Mouse (Mus musculus) thymus, postnatal 10 days (tissue): Measurements from ENCODE around the gene Zfyve21.

ENCODE experiments used
- DNase-seq, 2 experiments: peaks; one replicate each; pipeline ENCODE4 v3.0.0; 2021; ENCODE audit warnings: low spot score in 2 of 2

Zfyve21 gene

DNA sequence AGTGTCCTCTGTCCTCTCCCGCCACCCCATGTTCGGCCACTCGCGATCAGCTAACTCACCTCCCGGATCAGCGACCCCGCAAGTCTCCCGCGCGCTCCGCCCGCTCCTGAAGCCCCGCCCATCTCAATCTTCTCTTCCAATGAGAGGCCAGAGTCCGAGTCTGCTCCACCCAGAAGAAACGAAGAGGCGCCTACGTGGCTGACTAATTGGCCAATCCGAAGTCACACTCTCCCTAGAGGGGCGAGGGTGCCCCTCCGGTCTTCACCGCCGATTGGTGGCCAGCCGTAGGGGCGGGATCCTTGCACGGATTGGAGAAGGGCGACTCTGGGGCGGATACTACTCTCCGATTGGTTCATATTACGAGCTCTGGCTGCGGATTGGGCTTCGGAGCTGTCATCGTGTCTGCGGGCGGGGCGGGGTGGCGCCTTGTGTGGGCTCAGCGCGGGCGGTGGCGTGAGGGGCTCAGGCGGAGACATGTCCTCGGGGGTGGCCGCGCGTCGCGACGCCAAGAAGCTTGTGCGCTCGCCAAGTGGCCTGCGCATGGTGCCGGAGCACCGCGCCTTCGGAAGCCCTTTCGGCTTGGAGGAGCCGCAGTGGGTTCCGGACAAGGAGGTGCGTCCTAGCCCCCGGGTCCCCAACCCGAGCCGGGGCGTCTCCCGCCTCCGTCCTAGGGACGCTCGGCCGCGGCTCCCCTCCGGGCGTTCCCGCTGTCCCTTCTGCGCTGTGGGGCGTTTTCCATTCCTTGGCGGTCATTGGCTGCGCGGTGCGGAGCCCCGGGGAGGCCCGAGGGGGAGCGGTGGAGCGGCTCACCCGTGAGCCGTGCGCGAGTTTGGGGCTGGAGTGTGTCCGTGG, at the start of gene Zfyve21, which contains the start of gene Xrcc3:
TSS of gene Zfyve21 (plus strand) at position 405 of the 852 bp plus-strand sequence.
TSS of gene Xrcc3 (minus strand) at position 108 of the 852 bp plus-strand sequence.
- DNase-seq, result peak; percentile 96 to 99

GRCm38 (mm10) chr12:111766313-111767236, 47.4 kb upstream of the Zfyve21 start:
- no peak for DNase-seq

GRCm38 (mm10) chr12:111768322-111768928, 45.5 kb upstream of the Zfyve21 start:
- DNase-seq, result no peak

GRCm38 (mm10) chr12:111769306-111769705, 44.7 kb upstream of the Zfyve21 start:
- DNase-seq, result peak; percentile 11 to 20

DNA sequence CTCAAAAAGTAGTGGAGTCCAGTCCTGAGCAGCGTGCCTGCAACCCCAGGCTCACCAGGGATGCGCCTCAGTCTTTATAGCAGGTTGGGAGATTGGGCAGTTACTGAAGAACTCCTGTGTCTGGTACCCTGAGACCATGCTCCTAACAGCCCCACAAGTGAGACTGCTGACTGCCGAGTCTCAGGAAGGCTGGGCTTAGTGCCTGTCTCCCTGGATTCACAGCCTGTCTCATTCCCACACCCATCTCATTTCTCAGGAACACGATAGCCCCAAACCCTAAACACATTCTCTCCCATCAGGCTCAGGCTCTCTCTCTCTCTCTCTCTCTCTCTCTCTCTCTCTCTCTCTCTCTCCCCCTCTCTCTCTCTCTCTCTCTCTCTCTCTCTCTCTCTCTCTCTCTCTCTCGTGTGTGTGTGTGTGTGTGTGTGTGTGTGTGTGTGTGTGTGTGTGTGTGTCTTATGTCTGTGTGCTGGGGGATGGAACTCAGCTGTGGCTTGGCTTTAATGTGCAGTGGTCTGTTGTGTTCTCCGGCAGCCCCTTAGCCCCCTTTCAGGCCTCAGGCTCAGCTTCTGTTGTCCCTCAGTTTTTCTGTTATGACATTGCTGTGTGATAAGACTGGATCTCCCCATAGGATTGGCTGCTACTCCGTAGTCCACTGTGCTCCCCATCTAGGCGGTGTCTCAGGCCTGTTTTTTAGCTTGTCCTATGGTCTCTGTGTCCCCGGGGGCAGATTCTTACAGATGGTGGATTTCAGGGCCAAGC, 44.0 kb upstream of the Zfyve21 start:
- DNase-seq, result no peak

- no peak for DNase-seq
Measured at GRCm38 (mm10) chr12:111770651-111771050, 43.3 kb upstream of the Zfyve21 start.

DNA sequence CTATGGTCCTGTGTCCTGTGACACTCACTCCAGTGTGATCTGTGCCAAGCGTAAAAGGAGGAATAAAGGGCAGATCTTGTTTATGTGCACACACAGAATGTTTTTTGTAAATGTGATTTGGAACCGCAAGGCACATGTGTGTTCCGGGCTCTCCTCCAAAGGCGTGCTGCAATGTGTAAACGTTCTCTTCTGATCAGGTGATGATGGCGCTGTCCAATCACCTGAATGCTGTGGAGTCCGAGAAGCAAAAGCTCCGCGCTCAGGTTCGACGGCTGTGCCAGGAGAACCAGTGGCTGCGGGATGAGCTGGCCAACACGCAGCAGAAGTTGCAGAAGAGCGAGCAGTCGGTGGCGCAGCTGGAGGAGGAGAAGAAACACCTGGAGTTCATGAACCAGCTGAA, 39.8 kb upstream of the Zfyve21 start:
- no peak for DNase-seq

- no peak for DNase-seq
Measured at GRCm38 (mm10) chr12:111774845-111775244, 39.1 kb upstream of the Zfyve21 start.

DNA sequence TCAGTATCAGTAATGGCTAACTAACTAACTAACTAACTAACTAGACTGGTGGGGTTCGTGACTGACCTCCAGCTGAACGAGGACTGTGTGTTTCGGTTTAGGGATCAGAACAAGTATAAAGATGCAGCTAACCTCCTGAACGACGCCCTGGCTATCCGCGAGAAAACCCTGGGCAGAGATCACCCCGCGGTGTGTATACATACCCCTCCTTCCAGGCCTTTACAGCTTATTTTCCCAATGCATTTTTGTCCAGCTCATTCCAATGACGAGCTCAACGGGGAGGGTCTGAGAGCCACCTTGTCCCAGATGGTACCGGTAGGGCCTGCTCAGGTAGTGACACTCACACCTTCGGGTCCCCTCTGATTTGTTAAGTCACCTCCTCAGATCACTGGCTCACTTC, 36.1 kb upstream of the Zfyve21 start:
- DNase-seq, result no peak

GRCm38 (mm10) chr12:111779544-111779943, 34.4 kb upstream of the Zfyve21 start:
- no peak for DNase-seq

GRCm38 (mm10) chr12:111785174-111785573, 28.8 kb upstream of the Zfyve21 start:
- DNase-seq, result no peak

DNA sequence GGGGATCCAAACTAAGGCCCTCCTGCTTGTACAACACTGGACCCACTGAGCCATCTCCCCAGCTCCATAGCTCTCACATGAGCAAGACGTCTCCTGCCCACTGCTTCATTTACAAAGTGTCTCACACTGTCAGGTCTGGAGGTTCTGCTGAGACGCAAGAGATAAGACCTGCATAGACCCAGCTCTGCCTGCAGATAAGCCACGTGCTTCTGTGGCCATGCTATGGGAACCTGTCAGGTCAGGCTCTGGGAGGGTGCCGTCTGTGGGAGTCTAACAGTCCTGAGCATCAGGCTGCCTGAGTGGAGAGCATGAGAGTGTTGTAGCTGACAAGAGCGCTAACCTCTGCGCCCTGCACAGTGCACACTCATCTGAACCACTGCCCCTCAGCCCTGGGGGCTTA, 27.0 kb upstream of the Zfyve21 start:
- DNase-seq, result no peak

DNA sequence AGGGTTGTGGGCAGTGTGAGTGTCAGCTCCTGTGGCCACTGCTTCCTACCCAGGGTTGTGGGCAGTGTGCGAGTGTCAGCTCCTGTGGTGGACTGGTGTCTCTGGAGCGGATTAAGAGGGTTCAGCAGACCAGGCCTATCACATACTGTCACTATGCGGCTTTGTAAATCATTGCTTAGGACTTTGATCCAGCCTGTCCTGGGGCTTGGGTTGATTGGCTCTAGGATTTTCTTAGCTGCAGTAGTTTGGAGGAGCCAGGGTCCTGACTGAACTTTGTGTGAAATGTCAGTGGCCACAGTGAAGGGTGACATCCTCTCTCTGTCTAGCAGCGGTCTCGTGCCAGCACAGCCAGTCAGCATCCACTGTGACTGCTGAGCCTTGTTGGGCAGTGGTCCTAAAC, 23.9 kb upstream of the Zfyve21 start:
- no peak for DNase-seq

DNA sequence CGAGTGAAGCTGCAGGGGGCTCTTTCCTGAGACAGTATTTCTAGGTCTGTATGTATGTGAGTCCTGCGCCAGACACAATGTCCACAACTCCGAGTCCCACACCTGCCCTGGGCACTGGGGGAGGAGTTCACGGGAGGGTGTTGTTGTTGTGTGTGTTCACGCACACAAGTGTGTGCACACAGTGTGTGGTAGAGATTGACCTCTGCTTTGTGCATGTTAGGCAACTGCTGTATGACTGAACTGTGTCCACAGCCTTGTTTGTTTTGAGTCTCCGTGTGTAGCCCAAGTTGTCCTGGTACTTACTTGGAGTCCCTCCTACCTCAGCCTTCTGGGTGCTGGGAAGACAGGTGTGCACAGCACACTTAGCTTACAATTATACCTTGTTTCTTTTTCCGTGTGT, 23.3 kb upstream of the Zfyve21 start:
- DNase-seq, result no peak

DNA sequence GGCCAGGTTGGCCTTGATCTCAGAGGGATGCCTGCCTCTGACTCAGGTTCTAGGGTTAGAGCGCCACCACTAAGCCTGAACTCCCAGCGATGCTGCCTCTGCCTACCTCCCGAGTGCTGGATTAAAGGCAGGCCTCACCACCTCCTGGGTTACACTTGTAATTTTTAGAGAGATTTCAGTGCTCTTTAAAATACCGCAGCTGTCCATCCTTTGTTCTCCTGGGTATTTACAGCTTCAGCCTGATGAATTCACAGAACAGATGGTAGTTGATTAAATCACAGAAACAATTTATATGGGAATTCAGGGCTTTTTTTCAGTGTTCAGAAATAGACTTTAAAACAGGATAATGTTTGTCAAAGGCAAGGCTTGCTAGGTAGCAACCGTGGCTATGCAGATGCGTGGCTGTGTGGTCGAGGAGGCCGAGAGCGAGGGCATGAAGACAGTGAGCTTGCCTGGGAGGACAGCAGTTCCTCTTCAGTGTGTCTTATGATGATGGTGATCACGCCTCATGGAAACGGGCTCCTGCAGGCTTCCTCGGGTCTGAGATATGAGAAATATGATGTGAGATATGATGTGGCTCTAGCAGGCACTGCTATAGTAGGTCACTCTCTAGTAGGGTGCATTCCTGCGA, 22.4 kb upstream of the Zfyve21 start:
- DNase-seq, result no peak

DNA sequence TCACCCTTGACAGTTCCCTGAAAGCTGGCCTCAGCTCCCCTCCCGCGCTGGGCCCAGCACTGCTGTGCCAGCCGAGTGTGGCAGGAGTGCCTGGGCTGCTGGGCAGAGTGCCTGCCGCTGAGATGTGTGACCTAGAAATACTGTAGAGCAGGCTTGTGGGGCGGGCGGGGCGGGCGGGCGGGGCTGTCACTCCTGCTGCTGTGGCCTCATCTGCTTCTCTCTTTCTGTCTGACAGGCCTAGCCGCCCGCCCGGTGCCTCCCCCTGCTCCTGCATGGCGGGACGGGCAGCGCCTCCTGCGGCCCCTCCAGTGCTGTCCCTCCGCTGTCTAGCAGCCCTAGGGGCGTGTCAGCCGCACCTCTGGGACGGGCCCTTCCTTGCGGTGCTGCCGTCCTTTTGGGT, 19.9 kb upstream of the Zfyve21 start:
- DNase-seq, result no peak

DNA sequence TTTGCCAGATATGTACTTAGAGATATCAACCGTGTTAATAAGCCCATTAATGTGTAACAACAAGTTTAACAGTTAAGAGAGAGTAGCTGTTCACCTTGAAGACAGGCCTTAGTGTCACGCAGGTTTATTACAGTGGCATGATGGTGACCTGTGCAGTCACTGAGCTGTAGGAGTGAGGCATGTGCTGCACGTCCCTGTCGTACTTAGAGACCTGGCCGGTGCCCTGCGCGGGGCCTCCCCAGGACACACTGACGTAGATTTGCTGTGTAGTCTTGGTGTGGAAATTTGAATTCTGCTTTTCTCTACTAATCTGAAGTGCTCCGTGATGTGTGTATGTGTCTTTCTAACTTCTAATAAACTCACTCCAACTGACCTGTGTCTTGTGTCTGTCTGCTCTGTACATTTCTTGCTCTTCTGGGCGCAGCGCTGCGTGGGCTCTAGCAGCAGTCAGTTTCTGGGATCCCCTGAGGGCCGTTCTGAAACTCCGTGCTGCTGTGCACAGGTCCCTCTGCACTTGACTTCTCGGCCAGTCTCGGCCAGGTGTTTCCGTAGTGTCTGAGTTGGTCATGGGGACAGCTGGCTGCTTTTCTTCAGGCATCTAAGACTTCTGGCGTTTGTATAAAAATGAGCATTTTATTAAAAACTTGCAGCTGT, 19.3 kb upstream of the Zfyve21 start:
- no peak for DNase-seq

DNA sequence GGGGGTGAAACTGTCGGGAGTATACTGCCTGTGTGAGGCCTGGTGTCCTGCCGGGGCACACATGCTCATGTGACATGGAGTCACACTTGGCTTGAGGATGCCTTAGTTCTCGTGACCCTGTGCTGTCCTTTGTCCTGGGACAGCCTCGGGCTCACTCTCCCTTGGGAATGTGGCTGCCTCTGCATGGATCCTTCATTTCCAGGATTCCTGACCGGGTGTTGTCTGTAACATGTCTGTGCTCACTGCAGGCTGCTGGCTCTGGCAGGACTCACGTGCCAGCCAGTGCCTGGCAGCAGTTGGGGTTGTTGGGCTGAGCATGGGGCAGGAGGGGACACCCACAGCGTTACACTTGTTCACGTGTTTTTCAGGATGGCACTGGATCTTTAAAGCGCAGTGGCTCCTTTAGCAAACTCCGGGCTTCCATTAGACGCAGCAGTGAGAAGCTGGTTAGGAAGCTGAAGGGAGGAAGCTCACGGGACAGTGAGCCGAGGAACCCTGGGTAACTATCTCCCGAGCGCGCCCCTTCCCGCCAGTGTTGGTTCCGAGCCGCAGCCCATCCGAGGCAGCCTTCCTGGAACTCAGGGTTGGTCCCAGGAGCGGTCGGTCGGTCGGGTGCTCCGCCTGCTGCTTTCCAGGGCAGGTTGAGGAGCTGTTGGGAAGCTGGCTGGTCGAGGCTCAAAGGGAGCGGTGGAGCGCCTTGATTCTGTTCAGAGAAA, 18.6 kb upstream of the Zfyve21 start:
- no peak for DNase-seq

GRCm38 (mm10) chr12:111797251-111797650, 16.7 kb upstream of the Zfyve21 start:
- DNase-seq, result no peak

DNA sequence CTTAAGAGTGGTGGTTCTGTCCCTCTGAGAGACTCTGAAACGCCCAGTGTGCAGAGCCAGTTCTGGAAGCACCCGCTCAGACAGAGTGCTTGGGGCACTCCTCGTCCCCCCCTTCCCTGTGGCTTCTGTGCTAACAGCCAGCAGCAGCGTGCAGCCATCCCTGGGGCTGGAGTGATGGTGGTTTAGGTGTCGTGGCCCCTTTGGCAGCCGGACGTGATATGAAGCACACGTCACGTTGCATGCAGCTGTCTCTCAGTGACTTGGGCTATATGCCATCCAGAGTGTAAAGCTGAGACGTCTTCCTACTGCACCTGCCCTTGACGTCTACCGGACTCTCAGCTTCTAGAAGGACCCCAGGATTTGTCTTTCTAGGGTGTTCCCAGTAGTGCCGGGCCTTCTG, 15.5 kb upstream of the Zfyve21 start:
- DNase-seq, result no peak
